Mouse (Mus musculus) hindbrain, postnatal 0 days (tissue): ENCODE data around the gene Cx3cl1. TPM values are rescaled to one million over a fixed set of nuclear protein-coding genes. Genes with fewer than 3 reads are reported as not detected.
A peak's percentile ranks its signal among the peaks of the same experiment; 100 is the strongest.

Source experiments
- ATAC-seq: fragments of 200-750 bp; cut with Nextera tagmentation; 2 replicates; pipeline ENCODE4 v1.8.0; 2017; ENCODE audit warnings: mild to moderate bottlenecking, moderate TSS enrichment, moderate library complexity
- DNase-seq: peaks from one replicate; pipeline ENCODE4 v3.0.0-alpha.2; 2015; ENCODE audit warnings: low spot score
- H3K27ac ChIP-seq: fragments of 300-500 bp; sonication (generic); 2 replicates; pipeline ENCODE4 v1.5.1; 2014; ENCODE audit warnings: mild to moderate bottlenecking
- H3K27me3 ChIP-seq: fragments of 300-500 bp; sonication (generic); 2 replicates; pipeline ENCODE4 v1.6.1; 2014; ENCODE audit warnings: low read length, mixed read lengths; ENCODE audit not compliant: insufficient read depth
- H3K36me3 ChIP-seq: fragments of 300-500 bp; sonication (generic); 2 replicates; pipeline ENCODE4 v1.6.1; 2014; ENCODE audit warnings: low read length, mixed read lengths; ENCODE audit not compliant: insufficient read depth
- H3K4me1 ChIP-seq: fragments of 300-500 bp; sonication (generic); 2 replicates; pipeline ENCODE4 v1.6.1; 2014; ENCODE audit warnings: antibody characterized with exemption, low read length, mixed read lengths; ENCODE audit not compliant: insufficient read depth
- H3K4me2 ChIP-seq: fragments of 300-500 bp; sonication (generic); 2 replicates; pipeline ENCODE4 v1.6.1; 2014; ENCODE audit warnings: low read depth, mild to moderate bottlenecking, low read length, moderate library complexity, mixed read lengths
- H3K4me3 ChIP-seq: fragments of 300-500 bp; sonication (generic); 2 replicates; pipeline ENCODE4 v1.5.1; 2014; ENCODE audit warnings: low read length
- H3K9ac ChIP-seq: fragments of 300-500 bp; sonication (generic); replicated peaks from 2 replicates; pipeline ENCODE4 v1.6.1; 2014; ENCODE audit warnings: mild to moderate bottlenecking, low read length, moderate library complexity, mixed read lengths
- H3K9me3 ChIP-seq: fragments of 300-500 bp; sonication (generic); 2 replicates; pipeline ENCODE4 v1.6.1; 2016; ENCODE audit warnings: low read length, mixed read lengths
- CTCF ChIP-seq: IDR thresholded peaks from 2 replicates; pipeline ENCODE4 v1.5.1; 2016; ENCODE audit warnings: antibody characterized with exemption, control low read depth, low read depth
- WGBS: fragments of 180-500 bp; shearing (Covaris S2); extraction: QIAGEN DNeasy Blood & Tissue Kit; methylation state at CpG from one replicate; pipeline ENCODE4 v1.1.7; 2014; 5-methylcytosine and 5-hydroxymethylcytosine counted together
- polyA plus RNA-seq: library from polyadenylated mRNA; unstranded; fragments of >200 nt; fragmentation: Nextera tagmentation; extraction: Ambion mirVana; gene quantifications from 2 replicates; pipeline ENCODE4 v1.2.1, GENCODE M21; 2015
- total RNA-seq: library from RNA; depleted of rRNA; stranded (reverse); fragments of >200 nt; gene quantifications from 2 replicates; pipeline ENCODE4 v1.2.3, GENCODE M21; 2014; rRNA removed

Cx3cl1 gene
- total and polyA plus RNA-seq, 2 experiments from 2014 or later, result 87.9 to 99.6 TPM

GRCm38 (mm10) chr8:94819671-94820179, 47.9 kb downstream of the Cx3cl1 start:
- no peaks in the 10 kb centered on the region for H3K27me3 ChIP-seq
- H3K27ac ChIP-seq, result no peak overlapping the region
- DNase-seq (no peak), ATAC-seq (no peak)
- peaks cover 13% of the 10 kb centered on the region for H3K36me3 ChIP-seq
- H3K4me1 ChIP-seq, result no peaks in the 10 kb centered on the region
- H3K4me3 ChIP-seq, result no peak overlapping the region
- no peaks in the 10 kb centered on the region for H3K9me3 ChIP-seq
- TF ChIP-seq CTCF, result no peak
- H3K9ac ChIP-seq, result no peak overlapping the region
- no peak overlapping the region for H3K4me2 ChIP-seq
- 87% methylated on average over 6 of the region's 6 CpGs for WGBS

DNA sequence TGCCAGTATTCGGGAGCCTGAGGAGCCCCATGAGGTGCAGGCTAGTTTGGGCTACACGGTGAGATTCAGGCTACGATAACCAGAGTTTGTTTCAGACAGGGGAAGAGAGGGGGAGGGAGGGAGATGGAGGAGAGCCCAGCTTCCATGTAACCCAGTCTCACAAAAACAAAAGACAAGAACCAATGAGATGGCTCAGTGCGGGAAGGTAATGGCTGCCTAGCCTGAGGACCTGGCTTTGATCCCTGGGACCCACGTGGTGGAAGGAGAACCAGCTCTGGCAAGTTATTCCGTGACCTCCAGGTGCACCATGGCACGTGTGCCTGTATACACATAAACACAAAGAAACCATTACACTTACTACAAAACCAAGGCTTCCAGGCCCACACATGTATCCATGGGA, 48.7 kb downstream of the Cx3cl1 start:
- Histone ChIP-seq H3K27ac (no peak overlapping the region), H3K4me3 (no peak overlapping the region), H3K27me3 (no peaks in the 10 kb centered on the region), H3K9me3 (no peaks in the 10 kb centered on the region), H3K4me1 (no peaks in the 10 kb centered on the region), H3K36me3 (peaks cover 19% of the 10 kb centered on the region), H3K4me2 (no peak overlapping the region), H3K9ac (no peak overlapping the region)
- DNase-seq (no peak), ATAC-seq (no peak)
- TF ChIP-seq CTCF, result no peak
- 87% methylated on average over 7 of the region's 7 CpGs for WGBS

GRCm38 (mm10) chr8:94821381-94821780, 49.6 kb downstream of the Cx3cl1 start:
- no peak overlapping the region for H3K4me3 ChIP-seq
- H3K4me1 ChIP-seq, result no peaks in the 10 kb centered on the region
- H3K27ac ChIP-seq, result no peak overlapping the region
- H3K9ac ChIP-seq, result no peak overlapping the region
- TF ChIP-seq CTCF, result no peak
- ATAC-seq, result no peak
- H3K27me3 ChIP-seq, result no peaks in the 10 kb centered on the region
- no peak for DNase-seq
- H3K4me2 ChIP-seq, result no peak overlapping the region
- H3K36me3 ChIP-seq, result peaks cover 19% of the 10 kb centered on the region
- WGBS, result 82% methylated on average over 2 of the region's 2 CpGs
- no peaks in the 10 kb centered on the region for H3K9me3 ChIP-seq

GRCm38 (mm10) chr8:94822637-94823560, 51.1 kb downstream of the Cx3cl1 start:
- H3K4me3 ChIP-seq, result no peak overlapping the region
- H3K4me2 ChIP-seq, result no peak overlapping the region
- H3K36me3 ChIP-seq, result peaks cover 28% of the 10 kb centered on the region
- no peak overlapping the region for H3K9ac ChIP-seq
- peak; percentile 80 for ATAC-seq
- DNase-seq, result peak; percentile 78
- no peaks in the 10 kb centered on the region for H3K27me3 ChIP-seq
- no peaks in the 10 kb centered on the region for H3K9me3 ChIP-seq
- no peaks in the 10 kb centered on the region for H3K4me1 ChIP-seq
- no peak overlapping the region for H3K27ac ChIP-seq
- WGBS, result 83% methylated on average over 23 of the region's 23 CpGs
- TF ChIP-seq CTCF, result peak; percentile 83

- H3K9me3 ChIP-seq, result no peaks in the 10 kb centered on the region
- no peak overlapping the region for H3K27ac ChIP-seq
- H3K9ac ChIP-seq, result no peak overlapping the region
- peaks cover 33% of the 10 kb centered on the region for H3K36me3 ChIP-seq
- no peaks in the 10 kb centered on the region for H3K4me1 ChIP-seq
- no peaks in the 10 kb centered on the region for H3K27me3 ChIP-seq
- ATAC-seq, result no peak
- 87% methylated on average over 6 of the region's 6 CpGs for WGBS
- no peak overlapping the region for H3K4me2 ChIP-seq
- TF ChIP-seq CTCF, result no peak
- DNase-seq, result no peak
- no peak overlapping the region for H3K4me3 ChIP-seq
Measured at GRCm38 (mm10) chr8:94825170-94825569, 53.4 kb downstream of the Cx3cl1 start.

GRCm38 (mm10) chr8:94826210-94826609, 54.4 kb downstream of the Cx3cl1 start:
- H3K4me3 ChIP-seq, result no peak overlapping the region
- DNase-seq (no peak), ATAC-seq (no peak)
- H3K36me3 ChIP-seq, result peaks cover 30% of the 10 kb centered on the region
- TF ChIP-seq CTCF, result no peak
- H3K9ac ChIP-seq, result no peak overlapping the region
- H3K4me2 ChIP-seq, result no peak overlapping the region
- no peak overlapping the region for H3K27ac ChIP-seq
- WGBS, result 96% methylated on average over 5 of the region's 5 CpGs
- H3K9me3 ChIP-seq, result no peaks in the 10 kb centered on the region
- H3K27me3 ChIP-seq, result no peaks in the 10 kb centered on the region
- no peaks in the 10 kb centered on the region for H3K4me1 ChIP-seq

- no peak overlapping the region for H3K27ac ChIP-seq
- 86% methylated on average over 6 of the region's 6 CpGs for WGBS
- TF ChIP-seq CTCF, result no peak
- peaks cover 24% of the 10 kb centered on the region for H3K36me3 ChIP-seq
- no peaks in the 10 kb centered on the region for H3K4me1 ChIP-seq
- no peak overlapping the region for H3K4me3 ChIP-seq
- H3K9ac ChIP-seq, result no peak overlapping the region
- H3K27me3 ChIP-seq, result no peaks in the 10 kb centered on the region
- DNase-seq (no peak), ATAC-seq (no peak)
- no peak overlapping the region for H3K4me2 ChIP-seq
- no peaks in the 10 kb centered on the region for H3K9me3 ChIP-seq
Measured at GRCm38 (mm10) chr8:94828284-94828683, 56.5 kb downstream of the Cx3cl1 start.

Other genes starting within 250 kb of the Cx3cl1 start
- 45.5 and 57.8 TPM in 2 replicates for gene Cpne2, start 239.0 kb upstream of the Cx3cl1 start, total RNA-seq
- gene Cpne2, start 239.0 kb upstream of the Cx3cl1 start, polyA plus RNA-seq, result 33.6 and 39.3 TPM in 2 replicates
- gene Rspry1, start 170.1 kb upstream of the Cx3cl1 start, total RNA-seq, result 29.6 and 36.1 TPM in 2 replicates
- gene Rspry1, start 170.1 kb upstream of the Cx3cl1 start, polyA plus RNA-seq, result 31.4 and 34.1 TPM in 2 replicates
- gene Fam192a, start 170.0 kb upstream of the Cx3cl1 start, total RNA-seq, result 24.4 and 32.7 TPM in 2 replicates
- gene Fam192a, start 170.0 kb upstream of the Cx3cl1 start, polyA plus RNA-seq, result 64.6 and 66.9 TPM in 2 replicates
- gene Arl2bp, start 105.4 kb upstream of the Cx3cl1 start, total RNA-seq, result 134 and 234 TPM in 2 replicates
- gene Arl2bp, start 105.4 kb upstream of the Cx3cl1 start, polyA plus RNA-seq, result 199 and 208 TPM in 2 replicates
- 19.0 and 20.3 TPM in 2 replicates for gene Pllp, start 75.7 kb upstream of the Cx3cl1 start, total RNA-seq
- gene Pllp, start 75.7 kb upstream of the Cx3cl1 start, polyA plus RNA-seq, result 18.6 and 20.6 TPM in 2 replicates
- 0.05 TPM in 1 of 2 replicates, not detected in the other for gene Ccl22, start 26.4 kb upstream of the Cx3cl1 start, total RNA-seq
- 0.10 and 0.13 TPM in 2 replicates for gene Ccl22, start 26.4 kb upstream of the Cx3cl1 start, polyA plus RNA-seq
- gene Ccl17, start 38.4 kb downstream of the Cx3cl1 start, total RNA-seq, result not detected in 2 replicates
- 2.7 and 4.8 TPM in 2 replicates for gene Ccl17, start 38.4 kb downstream of the Cx3cl1 start, polyA plus RNA-seq
- gene Coq9, start 66.3 kb downstream of the Cx3cl1 start, total RNA-seq, result 109 and 133 TPM in 2 replicates
- gene Coq9, start 66.3 kb downstream of the Cx3cl1 start, polyA plus RNA-seq, result 54.7 and 59.2 TPM in 2 replicates
- gene Ciapin1, start 66.3 kb downstream of the Cx3cl1 start, total RNA-seq, result 62.5 and 72.6 TPM in 2 replicates
- 139 and 144 TPM in 2 replicates for gene Ciapin1, start 66.3 kb downstream of the Cx3cl1 start, polyA plus RNA-seq
- 65.3 and 81.6 TPM in 2 replicates for gene Polr2c, start 85.4 kb downstream of the Cx3cl1 start, total RNA-seq
- gene Polr2c, start 85.4 kb downstream of the Cx3cl1 start, polyA plus RNA-seq, result 102 TPM in 2 replicates
- 121 and 127 TPM in 2 replicates for gene Dok4, start 104.3 kb downstream of the Cx3cl1 start, total RNA-seq
- gene Dok4, start 104.3 kb downstream of the Cx3cl1 start, polyA plus RNA-seq, result 60.8 and 66.9 TPM in 2 replicates
- gene Ccdc102a, start 146.1 kb downstream of the Cx3cl1 start, total RNA-seq, result 7.8 and 12.8 TPM in 2 replicates
- 5.5 and 6.1 TPM in 2 replicates for gene Ccdc102a, start 146.1 kb downstream of the Cx3cl1 start, polyA plus RNA-seq
- gene Adgrg5, start 151.7 kb downstream of the Cx3cl1 start, total RNA-seq, result not detected in 2 replicates
- gene Adgrg5, start 151.7 kb downstream of the Cx3cl1 start, polyA plus RNA-seq, result 0.11 TPM in 1 of 2 replicates, not detected in the other
- 236 and 284 TPM in 2 replicates for gene Adgrg1, start 202.7 kb downstream of the Cx3cl1 start, total RNA-seq
- gene Adgrg1, start 202.7 kb downstream of the Cx3cl1 start, polyA plus RNA-seq, result 105 TPM in 2 replicates
- gene Adgrg3, start 245.7 kb downstream of the Cx3cl1 start, total RNA-seq, result 1.3 TPM in 2 replicates
- 0.52 and 0.54 TPM in 2 replicates for gene Adgrg3, start 245.7 kb downstream of the Cx3cl1 start, polyA plus RNA-seq